Comparison of ENCODE assay signal across 24 mouse cellular contexts in the genomic region with DNA sequence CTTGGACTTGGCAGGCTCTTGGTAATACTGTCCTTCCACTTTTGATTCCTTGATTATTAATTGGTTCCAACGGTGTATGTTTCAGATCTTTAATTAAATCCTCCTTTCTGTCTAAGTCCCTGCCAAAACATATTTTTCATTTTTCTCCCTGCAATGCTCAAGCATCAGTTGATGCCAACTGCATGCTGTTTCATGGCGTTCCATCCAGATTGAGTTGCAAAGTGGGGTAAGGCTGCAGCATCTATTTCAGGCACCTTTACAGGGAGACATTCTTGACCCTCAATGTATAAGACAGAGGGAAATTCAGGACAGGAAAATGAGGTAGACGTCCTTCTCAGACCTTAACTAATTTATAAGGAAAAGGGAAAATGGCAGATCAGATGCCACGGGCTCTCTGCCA.
DNase-seq lines count a peak whose midpoint lies in the region; ATAC-seq lines count a peak whose summit lies in the region.
"Had no signal": no experiment of that assay in that cellular context is flagged by ENCODE, and none has a peak within 500 bp of the region (broad histone marks: within the 10 kb centered on the region; RNA-seq: fewer than 3 reads in every experiment).

No protein-coding gene starts in this region.

- DNase-seq in brain, adult 2 months (ENCODE audit: low read depth, low spot score): peak; percentile 73
- peak; percentile 29 for DNase-seq in cerebellum, adult 8-10 months
- peak; percentile 33 to 58 for DNase-seq in cerebellum, postnatal 25 days
- DNase-seq in testis, postnatal 14 days (ENCODE audit: low spot score): no peak
- DNase-seq in right cerebral cortex, postnatal 14 days: no peak
- no peak for DNase-seq in thymus, postnatal 14 days
- DNase-seq: adrenal gland, adult 2 months; adrenal gland, postnatal 36 days; B cell, adult 2 months; gastrocnemius, postnatal 36 days; heart, adult 18-20 months; heart, postnatal 36 days; kidney, adult 9 months; kidney, postnatal 10 days; liver, embryonic 13.5 days; lung, adult 18-20 months; lung, postnatal 4 days; retina, postnatal 1 day had no signal

- peak; percentile 66; the same call in 1 of the 2 replicates for ATAC-seq in cerebellum, adult (ENCODE audit: insufficient number of reproducible peaks, low FRiP score, low TSS enrichment)
- ATAC-seq: activated CD4-positive, CD25-positive, alpha-beta regulatory T cell, adult 4 months; forebrain, embryonic 15.5 days; intestine, postnatal 0 days; lung, postnatal 0 days; midbrain, embryonic 13.5 days had no signal

Comparison
In these comparisons a context has a peak if more than half of its experiments do, and no peak if none do; other contexts are left out.
1. DNase-seq: peak in brain, adult 2 months (single experiment), cerebellum, adult 8-10 months (single experiment) and cerebellum, postnatal 25 days (2 of 2); none in testis, postnatal 14 days (single experiment), right cerebral cortex, postnatal 14 days (single experiment) and thymus, postnatal 14 days (single experiment).